Mouse (Mus musculus) c-Kit-positive CD71-negative TER-119-negative erythroid progenitor cells, embryonic 14.5 days (primary cell): ENCODE data around the gene Dnaja2.

Experiments used
- DNase-seq: peaks from one replicate; pipeline ENCODE4 v3.0.0-alpha.2; 2013; ENCODE audit warnings: low read depth

Dnaja2 gene

GRCm38 (mm10) chr8:85500460-85500859 is 54.7 kb downstream of the Dnaja2 start:
- no peak for DNase-seq

DNA sequence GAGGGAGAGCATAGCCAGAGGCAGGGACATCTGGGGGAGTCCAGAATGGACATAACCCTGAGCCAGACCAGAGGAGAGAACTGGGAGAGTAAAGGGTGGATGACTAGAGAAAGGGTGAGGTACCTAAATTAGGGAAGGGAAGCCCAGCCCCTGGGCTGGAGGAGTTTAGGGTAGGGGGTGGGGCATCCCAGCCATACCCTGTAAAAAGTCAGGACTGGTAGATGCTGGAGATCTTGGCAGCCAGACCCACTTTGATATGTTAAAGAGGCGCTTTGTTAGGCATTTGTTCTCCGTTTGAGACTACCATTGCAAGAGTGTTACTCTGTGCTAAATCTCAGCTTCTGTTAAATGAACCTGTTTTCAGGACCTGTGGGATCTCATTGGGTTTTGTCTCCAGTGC is 56.6 kb downstream of the Dnaja2 start:
- DNase-seq, result no peak

GRCm38 (mm10) chr8:85496778-85497177 is 58.4 kb downstream of the Dnaja2 start:
- no peak for DNase-seq

DNA sequence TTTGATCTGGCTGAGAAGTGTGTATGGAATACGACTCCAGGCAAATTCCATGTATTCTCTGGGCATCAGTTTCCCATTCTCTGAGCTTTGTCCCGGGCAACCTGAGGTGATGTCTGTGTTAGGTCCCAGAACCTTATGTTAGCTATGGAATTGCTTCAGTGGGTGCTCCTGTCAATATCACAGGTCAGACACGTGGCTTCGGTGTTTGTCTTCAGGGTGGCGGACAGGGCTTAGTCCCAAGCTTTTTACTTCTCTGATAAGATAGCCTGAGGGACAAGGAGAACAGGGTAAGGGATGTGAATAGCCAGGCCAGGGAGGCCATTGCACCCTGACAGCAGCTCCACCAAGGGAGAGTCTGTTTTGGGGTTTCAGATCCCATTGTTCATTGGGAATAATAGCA is 59.0 kb downstream of the Dnaja2 start:
- no peak for DNase-seq

DNA sequence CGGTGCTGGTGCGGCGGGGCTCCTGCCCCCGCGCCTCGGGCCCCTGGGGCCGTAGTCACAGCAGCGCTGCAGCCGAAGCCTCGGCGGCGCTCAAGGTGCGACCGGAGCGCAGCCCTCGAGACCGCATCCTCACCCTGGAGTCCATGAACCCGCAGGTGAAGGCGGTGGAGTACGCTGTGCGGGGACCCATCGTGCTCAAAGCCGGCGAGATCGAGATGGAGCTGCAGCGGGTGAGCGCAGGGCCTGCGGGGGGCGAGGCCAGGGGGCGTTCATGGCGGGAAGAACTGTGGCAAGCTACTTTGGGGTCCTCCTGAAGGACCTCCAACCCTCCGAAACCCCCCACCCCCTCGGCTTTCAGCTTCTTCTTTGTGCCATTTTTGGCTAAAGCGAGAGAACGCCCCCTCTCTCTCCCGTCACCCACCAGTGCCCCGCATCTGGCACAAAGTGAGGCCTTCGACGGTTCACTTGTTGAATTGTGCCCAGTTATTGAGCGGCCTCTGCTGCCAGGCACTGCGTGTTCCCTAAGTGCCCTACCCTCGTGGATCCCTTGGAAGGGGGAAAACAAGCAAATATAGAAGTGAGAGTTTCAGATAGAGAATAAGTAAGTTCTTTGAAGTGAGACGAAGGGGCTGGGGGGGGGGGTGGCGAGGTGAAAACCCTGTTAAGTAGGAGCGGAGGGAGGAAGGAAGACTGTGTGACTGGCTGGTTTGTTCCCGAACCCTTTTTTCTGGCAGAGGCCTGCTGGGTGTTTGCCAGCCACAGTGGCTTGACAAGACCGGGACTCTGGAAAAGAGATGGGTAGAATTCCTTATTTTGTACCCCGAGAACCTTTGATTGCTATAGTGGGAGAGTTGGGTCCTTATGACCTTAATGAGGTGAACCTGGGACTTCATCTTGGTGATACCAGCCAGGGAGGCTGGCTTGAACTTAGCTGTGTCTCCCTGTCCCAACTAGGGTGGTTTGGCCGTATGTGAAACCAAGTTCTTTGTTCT is 61.9 kb downstream of the Dnaja2 start:
- DNase-seq, result no peak

DNA sequence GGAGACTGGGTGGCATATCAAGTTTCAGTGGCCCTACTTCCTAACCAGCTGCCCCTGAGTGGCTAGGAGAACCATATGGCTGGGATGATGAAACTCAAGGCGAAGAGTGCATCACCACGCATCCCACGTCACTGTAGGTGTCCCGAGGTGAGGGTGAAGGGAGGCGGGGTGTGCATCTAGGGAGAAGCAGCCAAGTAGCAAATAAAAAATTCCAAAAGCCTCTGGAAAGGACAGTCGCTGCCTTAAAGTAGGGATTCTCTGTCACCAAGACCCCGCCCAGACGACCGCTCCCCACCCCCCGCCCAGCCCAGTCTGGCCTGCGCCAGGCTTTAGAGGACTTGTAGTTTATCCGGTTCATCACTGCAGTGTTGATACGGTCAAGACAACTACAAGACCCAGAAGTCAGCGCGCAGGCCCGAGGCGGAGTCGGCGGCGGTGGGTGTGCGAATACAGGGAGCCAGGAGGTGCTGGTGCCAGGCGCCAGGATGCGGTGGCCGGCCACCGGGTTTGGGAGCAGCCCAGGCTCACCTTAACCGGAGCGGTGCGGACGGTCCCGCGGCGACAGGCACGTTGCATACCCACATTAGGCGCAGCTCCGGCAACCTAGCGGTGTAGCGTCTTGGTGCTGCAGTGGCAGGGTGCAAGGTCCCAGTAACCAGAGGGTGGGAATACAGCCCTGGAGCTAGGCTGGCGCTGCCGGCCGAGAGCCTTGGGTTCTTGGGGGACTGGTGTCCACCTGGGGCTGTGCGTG is 62.8 kb downstream of the Dnaja2 start, which contains the start of gene Gpt2:
TSS of gene Gpt2 (plus strand) at position 452 of the 751 bp plus-strand sequence.
- peak; percentile 64 for DNase-seq

DNA sequence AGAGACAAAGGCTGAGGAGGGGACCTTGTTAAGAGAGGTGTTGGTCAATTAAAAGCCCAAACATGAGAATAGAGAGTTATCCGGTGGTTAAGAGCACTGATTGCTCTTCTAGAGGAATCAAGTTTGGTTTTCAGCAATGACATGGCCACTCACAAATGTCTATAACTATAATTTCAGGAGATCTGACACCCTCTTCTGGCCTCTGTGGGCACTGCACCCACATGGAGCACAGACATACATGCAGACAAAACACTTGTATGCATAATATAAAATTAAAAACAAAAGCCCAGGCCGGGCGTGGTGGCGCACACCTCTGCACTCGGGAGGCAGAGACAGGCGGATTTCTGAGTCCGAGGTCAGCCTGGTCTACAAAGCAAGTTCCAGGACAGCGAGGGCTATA is 65.6 kb downstream of the Dnaja2 start:
- no peak for DNase-seq

- no peak for DNase-seq
These were observed 66.5 kb downstream of the Dnaja2 start for GRCm38 (mm10) chr8:85488631-85489030.

DNA sequence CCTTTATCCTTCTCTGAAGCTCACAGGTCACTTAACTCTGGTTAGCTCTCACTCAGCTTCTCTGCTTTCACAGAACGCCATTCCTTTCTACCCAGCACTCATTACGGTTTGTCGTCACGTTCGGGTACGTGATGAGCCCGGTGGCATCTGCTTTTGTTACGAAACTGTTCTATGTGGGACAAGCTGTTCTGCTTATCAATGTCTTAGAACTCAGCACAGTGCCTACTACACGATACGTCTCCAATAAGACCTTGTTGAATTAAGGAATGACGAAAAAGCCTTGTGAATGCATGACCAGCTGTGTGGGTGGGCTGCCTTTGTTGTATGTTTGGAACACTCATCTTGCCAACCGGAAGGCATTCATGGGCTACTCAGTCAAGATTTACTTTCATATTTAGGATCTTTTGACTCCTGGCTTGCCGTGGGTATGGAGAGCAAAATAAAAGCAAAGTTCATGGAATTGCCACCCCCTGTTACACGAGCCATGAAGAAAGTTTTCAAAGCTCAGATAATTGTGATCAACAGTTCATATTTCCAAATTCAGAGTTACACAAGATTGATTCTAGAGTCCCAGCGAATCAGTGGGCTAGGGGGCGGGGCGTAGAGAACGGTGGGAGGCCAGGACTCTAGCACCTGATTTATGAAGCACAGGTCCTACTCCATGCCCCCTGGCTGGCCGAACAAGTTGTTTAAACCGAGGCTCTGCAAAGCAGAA is 67.1 kb downstream of the Dnaja2 start:
- no peak for DNase-seq
